Mouse (Mus musculus) liver, postnatal 0 days (tissue): Measurements from ENCODE around the gene Dscaml1.

ENCODE experiments used
- CTCF ChIP-seq: sonication (generic); IDR thresholded peaks from 2 replicates; pipeline ENCODE4 v1.5.1; 2016; ENCODE audit warnings: antibody characterized with exemption, low read depth
- EP300 ChIP-seq: IDR thresholded peaks from 2 replicates; pipeline ENCODE4 v1.6.1; 2016; ENCODE audit warnings: antibody characterized with exemption, low read depth, mild to moderate bottlenecking

DNA sequence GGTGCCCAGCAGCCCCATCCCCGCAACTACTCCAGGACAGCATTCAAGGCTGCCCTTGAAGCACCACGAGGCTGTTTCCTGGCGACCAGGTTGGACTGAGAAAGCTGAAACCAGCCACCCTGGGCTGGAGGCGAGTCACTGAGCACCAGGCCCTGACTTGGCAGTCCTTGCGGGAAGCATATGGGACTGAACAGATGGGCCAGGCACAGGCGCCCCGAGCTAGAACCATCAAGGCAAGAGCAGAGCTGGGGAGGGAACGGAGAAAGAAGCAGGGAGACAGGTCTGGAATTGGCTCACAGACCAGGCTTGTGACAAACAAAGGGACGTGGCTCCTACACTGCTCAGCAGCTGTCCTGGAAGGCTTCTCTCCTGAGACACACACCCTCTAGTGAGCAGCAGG lies 165.9 kb downstream of the Dscaml1 start:
- TF ChIP-seq CTCF = no peak
- TF ChIP-seq EP300 = no peak
